In the genomic region with DNA sequence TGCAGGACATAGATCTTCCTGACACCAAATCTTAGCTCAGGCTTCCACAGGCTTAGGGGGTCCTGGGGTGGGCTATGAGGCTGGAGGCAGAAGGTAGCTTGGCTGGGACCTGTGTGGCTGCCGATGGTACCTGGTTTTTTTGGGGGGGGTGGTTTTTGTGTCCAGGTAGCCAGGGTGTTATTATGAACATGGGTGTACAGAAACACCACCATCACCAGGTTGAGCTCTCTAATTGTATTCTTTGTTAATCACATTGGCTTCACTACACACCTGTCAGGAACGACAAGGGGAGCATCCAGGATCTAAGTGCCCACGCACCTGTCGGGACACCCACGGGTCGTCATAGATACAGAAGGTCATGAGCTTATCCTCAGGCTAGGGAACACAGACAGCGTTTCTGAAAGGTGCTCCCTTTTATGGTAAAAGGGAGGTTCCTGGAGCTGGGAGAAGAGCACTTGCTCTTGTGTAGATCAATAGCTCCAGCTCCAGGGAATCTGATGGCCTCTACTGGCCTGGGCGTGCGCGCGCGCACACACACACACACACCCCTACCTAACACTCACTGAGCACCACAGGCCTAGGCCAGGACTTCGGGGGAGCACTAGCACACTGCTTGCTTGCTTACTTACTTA, we compare ENCODE assay signal across 32 mouse cellular contexts. TPM values are rescaled to one million over a fixed set of nuclear protein-coding genes. Genes with fewer than 3 reads are reported as not detected.
A peak's percentile ranks its signal among the peaks of the same experiment; 100 is the strongest.
DNase-seq lines count a peak whose midpoint lies in the region; ATAC-seq lines count a peak whose summit lies in the region.
"Had no signal": no experiment of that assay in that cellular context is flagged by ENCODE, and none has a peak within 500 bp of the region (broad histone marks: within the 10 kb centered on the region; RNA-seq: fewer than 3 reads in every experiment).

No protein-coding gene starts in this region.

- no peaks in the 10 kb centered on the region for H3K27me3 ChIP-seq in hindbrain, embryonic 15.5 days
- no peaks in the 10 kb centered on the region for H3K27me3 ChIP-seq in hindbrain, embryonic 10.5 days (ENCODE audit: insufficient read depth, poor library complexity, severe bottlenecking)
- H3K27me3 ChIP-seq in midbrain, embryonic 11.5 days (ENCODE audit: control insufficient read depth, insufficient read depth, low read length) = no peaks in the 10 kb centered on the region
- H3K27me3 ChIP-seq in midbrain, embryonic 15.5 days (replicated peaks) = no peaks in the 10 kb centered on the region
- H3K27me3 ChIP-seq: embryonic facial prominence, embryonic 12.5 days; heart, embryonic 12.5 days; kidney, embryonic 15.5 days; liver, embryonic 13.5 days; megakaryocyte, embryonic 14.5 days; neural tube, embryonic 12.5 days had no signal

- peaks cover 27% of the 10 kb centered on the region for H3K36me3 ChIP-seq in hindbrain, embryonic 15.5 days
- H3K36me3 ChIP-seq in hindbrain, embryonic 10.5 days = peaks cover 44% of the 10 kb centered on the region
- H3K36me3 ChIP-seq in midbrain, embryonic 11.5 days (ENCODE audit: control insufficient read depth, insufficient read depth, low read length) = peaks cover 13% of the 10 kb centered on the region
- peaks cover 24% of the 10 kb centered on the region for H3K36me3 ChIP-seq in midbrain, embryonic 15.5 days (replicated peaks)

- ATAC-seq in hindbrain, embryonic 15.5 days (ENCODE audit: low FRiP score, low read depth) = peak; percentile 35; the same call in 1 of the 2 replicates
- ATAC-seq in midbrain, embryonic 11.5 days (ENCODE audit: low FRiP score) = 0 out of 2 replicates have a peak, but pooled peaks have one; percentile 45
- ATAC-seq in midbrain, embryonic 15.5 days (replicated peaks) = no peak; the same call in 1 of the 2 replicates
- 0 out of 2 replicates have a peak, but pooled peaks have one; percentile 14 for ATAC-seq in granulocyte monocyte progenitor cell, adult 5-6 weeks (replicated peaks; ENCODE audit: poor library complexity, severe bottlenecking)
- ATAC-seq: forebrain, embryonic 14.5 days; inflammation-experienced regulatory T-cells, adult 6 months had no signal

- no peak overlapping the region for H3K9ac ChIP-seq in hindbrain, embryonic 15.5 days
- H3K9ac ChIP-seq in midbrain, embryonic 11.5 days (ENCODE audit: low read length) = no peak overlapping the region
- H3K9ac ChIP-seq in midbrain, embryonic 15.5 days = no peak overlapping the region
- H3K9ac ChIP-seq: embryonic facial prominence, embryonic 12.5 days; heart, embryonic 12.5 days; kidney, embryonic 15.5 days; lung, embryonic 14.5 days; neural tube, embryonic 12.5 days had no signal

- H3K4me1 ChIP-seq in hindbrain, embryonic 15.5 days (replicated peaks) = peaks cover 1% of the 10 kb centered on the region
- peaks cover 2% of the 10 kb centered on the region; the same call in 1 of the 2 replicates for H3K4me1 ChIP-seq in hindbrain, embryonic 10.5 days (replicated peaks)
- no peaks in the 10 kb centered on the region for H3K4me1 ChIP-seq in midbrain, embryonic 11.5 days (ENCODE audit: control insufficient read depth, insufficient read depth, low read length)
- 0 out of 2 replicates have a peak, but pooled peaks cover under 1% of the 10 kb centered on the region for H3K4me1 ChIP-seq in midbrain, embryonic 15.5 days
- H3K4me1 ChIP-seq: embryonic facial prominence, embryonic 12.5 days had no signal

- no peaks in the 10 kb centered on the region for H3K9me3 ChIP-seq in hindbrain, embryonic 15.5 days
- H3K9me3 ChIP-seq in hindbrain, embryonic 10.5 days = no peaks in the 10 kb centered on the region
- no peaks in the 10 kb centered on the region for H3K9me3 ChIP-seq in midbrain, embryonic 11.5 days (ENCODE audit: control insufficient read depth, low read length)
- H3K9me3 ChIP-seq in midbrain, embryonic 15.5 days = no peaks in the 10 kb centered on the region
- H3K9me3 ChIP-seq: embryonic facial prominence, embryonic 12.5 days; heart, embryonic 12.5 days; kidney, embryonic 15.5 days; liver, embryonic 13.5 days; neural tube, embryonic 12.5 days had no signal

- H3K4me2 ChIP-seq in hindbrain, embryonic 15.5 days = no peak overlapping the region
- no peak overlapping the region for H3K4me2 ChIP-seq in midbrain, embryonic 11.5 days
- H3K4me2 ChIP-seq in midbrain, embryonic 15.5 days = no peak overlapping the region
- H3K4me2 ChIP-seq: embryonic facial prominence, embryonic 12.5 days; heart, embryonic 12.5 days; kidney, embryonic 15.5 days; liver, embryonic 13.5 days; lung, embryonic 14.5 days; neural tube, embryonic 12.5 days had no signal

- no peak for DNase-seq in hindbrain, embryonic 10.5 days (ENCODE audit: low spot score)
- DNase-seq in midbrain, embryonic 11.5 days (ENCODE audit: low spot score, missing footprints) = peak; percentile 74
- DNase-seq in ES-CJ7 (ENCODE audit: low read depth, low spot score) = peak; percentile 62
- no peak for DNase-seq in kidney, adult 8-10 months
- DNase-seq in adrenal gland, adult 2 months = no peak
- DNase-seq: cerebellum, adult 11-12 months; cerebellum, postnatal 10 days; heart, adult 11 months; heart, postnatal 10 days; kidney, postnatal 4 days; layer of hippocampus, adult 9-11 months; left cerebral cortex, postnatal 4 days; liver, embryonic 13.5 days; lung, embryonic 14.5 days; right cerebral cortex, postnatal 14 days had no signal

- H3K27ac ChIP-seq in hindbrain, embryonic 15.5 days (replicated peaks) = no peak overlapping the region
- no peak overlapping the region for H3K27ac ChIP-seq in hindbrain, embryonic 10.5 days
- H3K27ac ChIP-seq in midbrain, embryonic 11.5 days (ENCODE audit: low read depth, low read length) = no peak overlapping the region
- H3K27ac ChIP-seq in midbrain, embryonic 15.5 days = no peak overlapping the region
- H3K27ac ChIP-seq: embryonic facial prominence, embryonic 12.5 days; left cerebral cortex, adult 2 months; neural tube, embryonic 12.5 days; stomach, postnatal 0 days had no signal

- no peak overlapping the region for H3K4me3 ChIP-seq in hindbrain, embryonic 15.5 days
- H3K4me3 ChIP-seq in hindbrain, embryonic 10.5 days = no peak overlapping the region
- no peak overlapping the region for H3K4me3 ChIP-seq in midbrain, embryonic 11.5 days (ENCODE audit: low read depth, low read length)
- H3K4me3 ChIP-seq in midbrain, embryonic 15.5 days = no peak overlapping the region
- H3K4me3 ChIP-seq: embryonic facial prominence, embryonic 12.5 days; heart, embryonic 12.5 days; kidney, embryonic 15.5 days; left cerebral cortex, adult 2 months; liver, embryonic 13.5 days; megakaryocyte, embryonic 14.5 days; neural tube, embryonic 12.5 days had no signal

- WGBS in hindbrain, embryonic 15.5 days = 84% methylated on average over 13 of the region's 13 CpGs
- 82% methylated on average over 13 of the region's 13 CpGs for WGBS in hindbrain, embryonic 10.5 days
- 88% methylated on average over 13 of the region's 13 CpGs for WGBS in midbrain, embryonic 11.5 days
- 86% methylated on average over 13 of the region's 13 CpGs for WGBS in midbrain, embryonic 15.5 days

RNA-seq across cellular contexts. Expression of a gene that starts 7.2 kb away (rescaled TPM):
- 927 and 930 TPM in 2 replicates for polyA plus RNA-seq in hindbrain, embryonic 15.5 days (2015; fragmentation: Nextera tagmentation; extraction: Ambion mirVana)
- polyA plus RNA-seq in hindbrain, embryonic 10.5 days (2016; fragmentation: Nextera tagmentation; extraction: Ambion mirVana) = 1,315 and 1,519 TPM in 2 replicates
- 1,378 and 1,482 TPM in 2 replicates for polyA plus RNA-seq in midbrain, embryonic 11.5 days (2014; fragmentation: Nextera tagmentation; extraction: Ambion mirVana)
- 917 and 949 TPM in 2 replicates for polyA plus RNA-seq in midbrain, embryonic 15.5 days (2015; fragmentation: Nextera tagmentation; extraction: Ambion mirVana)
- 2,951 and 3,504 TPM in 2 replicates for total RNA-seq in granulocyte monocyte progenitor cell, adult 5-6 weeks (2014; fragmentation: Nextera tagmentation)
- total RNA-seq in granulocyte monocyte progenitor cell, adult 5-6 weeks (2017) = 3,677 and 4,904 TPM in 2 replicates
- total RNA-seq in adrenal gland, adult 2 months (2021) = 100 to 1,000 TPM; 661 to 798 TPM
- 2,191 and 2,685 TPM in 2 replicates for polyA plus RNA-seq in adrenal gland, adult 2 months (2012; rRNA removed)

RNA-seq across cellular contexts. Expression of a gene that starts 14.9 kb away (rescaled TPM):
- polyA plus RNA-seq in hindbrain, embryonic 15.5 days (2015; fragmentation: Nextera tagmentation; extraction: Ambion mirVana) = 0.14 and 0.23 TPM in 2 replicates
- 0.22 and 0.26 TPM in 2 replicates for polyA plus RNA-seq in hindbrain, embryonic 10.5 days (2016; fragmentation: Nextera tagmentation; extraction: Ambion mirVana)
- polyA plus RNA-seq in midbrain, embryonic 11.5 days (2014; fragmentation: Nextera tagmentation; extraction: Ambion mirVana) = 0.26 and 0.82 TPM in 2 replicates
- polyA plus RNA-seq in midbrain, embryonic 15.5 days (2015; fragmentation: Nextera tagmentation; extraction: Ambion mirVana) = not detected in 2 replicates
- not detected in 2 replicates for total RNA-seq in granulocyte monocyte progenitor cell, adult 5-6 weeks (2014; fragmentation: Nextera tagmentation)
- total RNA-seq in granulocyte monocyte progenitor cell, adult 5-6 weeks (2017) = not detected in 2 replicates
- total RNA-seq in adrenal gland, adult 2 months (2021) = under 1 TPM in 1 of 2 experiments, not detected in 1; 0.41 TPM
- polyA plus RNA-seq in adrenal gland, adult 2 months (2012; rRNA removed) = not detected in 2 replicates
- total RNA-seq: adrenal gland, adult 18-20 months; adrenal gland, postnatal 4 days; gastrocnemius, adult 8-10 months; heart, postnatal 10 days had no signal
- polyA plus RNA-seq: heart, embryonic 12.5 days; hindbrain, embryonic 11.5 days; kidney, embryonic 15.5 days; liver, embryonic 13.5 days; lung, embryonic 14.5 days had no signal

RNA-seq across cellular contexts. Expression of a gene that starts 24.5 kb away (rescaled TPM):
- 44.0 and 44.7 TPM in 2 replicates for polyA plus RNA-seq in hindbrain, embryonic 15.5 days (2015; fragmentation: Nextera tagmentation; extraction: Ambion mirVana)
- polyA plus RNA-seq in hindbrain, embryonic 10.5 days (2016; fragmentation: Nextera tagmentation; extraction: Ambion mirVana) = 41.6 and 43.5 TPM in 2 replicates
- 33.9 and 36.7 TPM in 2 replicates for polyA plus RNA-seq in midbrain, embryonic 11.5 days (2014; fragmentation: Nextera tagmentation; extraction: Ambion mirVana)
- 41.5 and 48.3 TPM in 2 replicates for polyA plus RNA-seq in midbrain, embryonic 15.5 days (2015; fragmentation: Nextera tagmentation; extraction: Ambion mirVana)
- total RNA-seq in granulocyte monocyte progenitor cell, adult 5-6 weeks (2014; fragmentation: Nextera tagmentation) = 10.7 and 14.5 TPM in 2 replicates
- total RNA-seq in granulocyte monocyte progenitor cell, adult 5-6 weeks (2017) = 11.5 and 15.1 TPM in 2 replicates
- 10 to 100 TPM; 24.8 to 26.4 TPM for total RNA-seq in adrenal gland, adult 2 months (2021)
- 50.0 and 52.3 TPM in 2 replicates for polyA plus RNA-seq in adrenal gland, adult 2 months (2012; rRNA removed)

RNA-seq across cellular contexts. Expression of a gene that starts 42.7 kb away (rescaled TPM):
- not detected in 2 replicates for polyA plus RNA-seq in hindbrain, embryonic 15.5 days (2015; fragmentation: Nextera tagmentation; extraction: Ambion mirVana)
- not detected in 2 replicates for polyA plus RNA-seq in hindbrain, embryonic 10.5 days (2016; fragmentation: Nextera tagmentation; extraction: Ambion mirVana)
- not detected in 2 replicates for polyA plus RNA-seq in midbrain, embryonic 11.5 days (2014; fragmentation: Nextera tagmentation; extraction: Ambion mirVana)
- polyA plus RNA-seq in midbrain, embryonic 15.5 days (2015; fragmentation: Nextera tagmentation; extraction: Ambion mirVana) = not detected in 2 replicates
- not detected in 2 replicates for total RNA-seq in granulocyte monocyte progenitor cell, adult 5-6 weeks (2014; fragmentation: Nextera tagmentation)
- total RNA-seq in granulocyte monocyte progenitor cell, adult 5-6 weeks (2017) = not detected in 2 replicates
- not detected for total RNA-seq in adrenal gland, adult 2 months (2021)
- not detected in 2 replicates for polyA plus RNA-seq in adrenal gland, adult 2 months (2012; rRNA removed)
- total RNA-seq: adrenal gland, adult 18-20 months; adrenal gland, postnatal 4 days; gastrocnemius, adult 8-10 months; heart, postnatal 10 days; left cerebral cortex, adult 2 months; left cerebral cortex, postnatal 4 days had no signal
- polyA plus RNA-seq: forebrain, embryonic 14.5 days; heart, embryonic 12.5 days; hindbrain, embryonic 11.5 days; kidney, embryonic 15.5 days; liver, embryonic 13.5 days; neural tube, embryonic 12.5 days; urinary bladder, adult 2 months had no signal

Comparison
In these comparisons a context has a peak if more than half of its experiments do, and no peak if none do; other contexts are left out.
1. DNase-seq: peak in midbrain, embryonic 11.5 days (single experiment) and ES-CJ7 (single experiment); none in hindbrain, embryonic 10.5 days (single experiment), kidney, adult 8-10 months (0 of 2) and adrenal gland, adult 2 months (single experiment).